8 mouse cellular contexts compared by ENCODE assay signal in the genomic region with DNA sequence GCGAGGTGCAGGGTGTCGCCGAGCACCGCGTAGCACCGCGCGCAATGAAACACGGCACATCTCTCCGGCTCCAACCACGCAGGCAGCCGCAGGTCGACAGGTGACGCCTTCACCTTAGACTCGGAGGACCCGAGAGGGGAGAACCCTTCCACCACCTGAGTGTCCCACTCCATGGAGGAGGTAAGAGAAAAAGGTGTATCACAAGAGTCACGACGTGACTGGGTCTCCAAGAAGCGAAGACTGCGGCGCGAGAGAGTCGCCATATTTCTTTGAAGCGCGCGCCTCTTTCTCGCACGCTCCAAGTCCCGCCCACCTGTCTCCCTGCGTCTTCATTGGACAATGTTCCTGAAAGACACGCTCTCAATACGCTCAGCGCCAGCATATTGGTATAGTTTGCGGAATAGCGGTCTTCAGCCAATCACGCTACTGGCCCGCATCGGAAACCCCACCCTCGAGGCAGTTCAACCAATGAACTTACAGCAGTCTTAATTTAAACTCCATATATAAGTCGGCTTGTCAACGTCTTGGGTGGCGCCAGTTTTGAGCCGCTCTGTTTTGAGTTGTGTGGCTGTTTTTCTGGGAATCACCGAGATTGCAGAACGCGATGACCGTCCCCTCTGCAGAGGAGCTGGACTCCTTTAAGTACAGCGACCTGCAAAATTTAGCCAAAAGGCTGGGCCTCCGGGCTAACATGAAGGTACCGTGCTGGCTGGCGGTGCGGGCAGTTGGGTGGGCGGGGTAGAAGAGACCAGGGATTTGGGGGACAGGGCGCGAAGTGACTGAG. TPM values are rescaled to one million over a fixed set of nuclear protein-coding genes. Genes with fewer than 3 reads are reported as not detected.
A peak's percentile ranks its signal among the peaks of the same experiment; 100 is the strongest.
DNase-seq lines count a peak whose midpoint lies in the region; ATAC-seq lines count a peak whose summit lies in the region.

A gene (plus strand): TSS at position 100 of the 784 bp plus-strand sequence.
A gene (minus strand): TSS at position 271 of the 784 bp plus-strand sequence.

- intact Hi-C loops in gastrocnemius, postnatal 14 days (cut with DNase I; ENCODE audit: low total_unique reads), result no loop called here
- intact Hi-C loops in left cerebral cortex, postnatal 10 days (cut with DNase I), result no loop called here

- DNase-seq in adrenal gland, adult (ENCODE audit: inconsistent age in 2 of 2, low spot score in 1 of 2), result peak; percentile 91 to 97
- DNase-seq in embryo, embryonic 10.5 days (ENCODE audit: low spot score), result peak; percentile 99
- DNase-seq in gastrocnemius, postnatal 14 days, result peak; percentile 89
- peak; percentile 94 to 96 for DNase-seq in left cerebral cortex, postnatal 10 days (ENCODE audit: extremely low spot score in 1 of 2, low spot score in 2 of 2)
- peak; percentile 88 for DNase-seq in right cerebral cortex, postnatal 25 days
- DNase-seq in urinary bladder, postnatal 4 days (ENCODE audit: low spot score in 2 of 2), result peak; percentile 88 to 92

- peak; percentile 100 for ATAC-seq in inflammation-experienced regulatory T-cells, adult 6 months
- ATAC-seq in megakaryocyte-erythroid progenitor cell, adult 5-6 weeks (replicated peaks; ENCODE audit: low FRiP score, low TSS enrichment, poor library complexity, severe bottlenecking), result peak; percentile 99

RNA-seq across cellular contexts. Expression of the first gene that starts in this region (rescaled TPM):
- 1 to 10 TPM; 3.1 TPM for total RNA-seq in gastrocnemius, postnatal 14 days (2021)
- 100 to 1,000 TPM in 1 of 3 experiments, 10 to 100 TPM in 1, 1 to 10 TPM in 1; 8.5 to 112 (median 10.8) TPM for polyA plus RNA-seq in inflammation-experienced regulatory T-cells, adult 6 months (2017; shearing (Covaris generic))
- total RNA-seq in left cerebral cortex, postnatal 10 days (2021), result 1 to 10 TPM; 1.6 to 2.2 TPM
- 31.2 and 40.4 TPM in 2 replicates for total RNA-seq in megakaryocyte-erythroid progenitor cell, adult 5-6 weeks (2014; fragmentation: Nextera tagmentation)
- total RNA-seq in megakaryocyte-erythroid progenitor cell, adult 5-6 weeks (2017), result 64.8 and 66.4 TPM in 2 replicates

RNA-seq across cellular contexts. Expression of the second gene that starts in this region (rescaled TPM):
- 1 to 10 TPM in 1 of 2 experiments, under 1 TPM in 1; 0.82 to 1.2 TPM for total RNA-seq in gastrocnemius, postnatal 14 days (2021)
- polyA plus RNA-seq in inflammation-experienced regulatory T-cells, adult 6 months (2017; shearing (Covaris generic)), result 10 to 100 TPM in 1 of 3 experiments, 1 to 10 TPM in 2; 2.3 to 14.8 (median 5.0) TPM
- 1 to 10 TPM; 2.4 to 2.6 TPM for total RNA-seq in left cerebral cortex, postnatal 10 days (2021)
- total RNA-seq in megakaryocyte-erythroid progenitor cell, adult 5-6 weeks (2014; fragmentation: Nextera tagmentation), result 26.0 TPM in 2 replicates
- total RNA-seq in megakaryocyte-erythroid progenitor cell, adult 5-6 weeks (2017), result 21.8 and 41.9 TPM in 2 replicates

Comparison
In these comparisons a context has a peak if more than half of its experiments do, and no peak if none do; other contexts are left out.
1. Peak in every context shown above with its lines: DNase-seq and ATAC-seq.
2. RNA of the first gene that starts in this region (total RNA-seq): 31.2 to 66.4 TPM in megakaryocyte-erythroid progenitor cell, adult 5-6 weeks; 3.1 TPM in gastrocnemius, postnatal 14 days and 1.6 to 2.2 TPM in left cerebral cortex, postnatal 10 days; every median in the first group is over 4 times any median in the second.
3. RNA of the second gene that starts in this region (total RNA-seq): 21.8 to 41.9 TPM in megakaryocyte-erythroid progenitor cell, adult 5-6 weeks; 2.4 to 2.6 TPM in left cerebral cortex, postnatal 10 days and 0.82 to 1.2 TPM in gastrocnemius, postnatal 14 days; every median in the first group is over 4 times any median in the second.